Mouse (Mus musculus): ENCODE data around the gene Smpd1. TPM values are rescaled to one million over a fixed set of nuclear protein-coding genes. Genes with fewer than 3 reads are reported as not detected.

The Smpd1 gene
- 40.1 and 40.8 TPM in 2 replicates for polyA plus RNA-seq (2015; fragmentation: Nextera tagmentation; extraction: Ambion mirVana)

DNA sequence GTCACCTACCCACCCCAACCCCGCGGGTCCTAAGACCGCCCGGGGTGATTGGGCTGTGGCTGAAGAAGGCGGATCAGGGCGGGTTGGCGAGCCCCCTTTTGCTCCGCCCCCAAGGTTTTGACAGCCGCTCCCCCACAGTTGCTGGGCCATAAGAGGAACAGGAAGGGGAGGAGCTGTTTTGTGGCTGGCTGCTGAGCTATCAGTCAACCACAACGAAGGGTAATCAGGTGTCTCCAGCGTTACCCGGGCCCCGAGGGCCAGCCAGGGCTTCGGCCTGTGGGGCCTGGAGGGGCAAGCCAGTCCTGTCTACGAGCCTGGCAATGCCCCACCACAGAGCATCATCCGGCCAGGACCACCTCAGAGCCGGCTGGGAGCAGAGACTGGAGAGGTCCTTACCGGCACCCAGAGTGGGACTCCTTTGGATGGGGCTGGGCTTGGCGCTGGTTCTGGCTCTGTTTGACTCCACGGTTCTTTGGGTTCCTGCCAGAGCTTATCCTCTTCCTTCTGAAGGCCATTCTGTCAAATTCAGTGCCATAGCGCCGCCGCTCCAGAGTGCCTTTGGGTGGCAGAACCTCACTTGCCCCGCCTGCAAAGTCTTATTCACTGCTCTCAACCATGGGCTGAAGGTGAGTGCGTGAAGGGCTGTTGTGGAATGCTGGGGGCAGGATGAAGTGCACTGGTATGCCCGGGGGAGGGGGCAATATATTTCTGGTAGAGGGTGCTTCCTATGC lies at the start of gene Smpd1:
TSS of gene Smpd1 (plus strand) at position 149 of the 731 bp plus-strand sequence.
- Histone ChIP-seq H3K4me2 (replicated peaks) (peak within 1 kb of the TSS; percentile 73), H3K27ac (no peak within 1 kb of the TSS; the same call in 1 of the 2 replicates), H3K27me3 (no peaks in the 10 kb centered on the region), H3K4me1 (peaks cover 18% of the 10 kb centered on the region), H3K4me3 (peak within 1 kb of the TSS; percentile 71), H3K9me3 (no peaks in the 10 kb centered on the region), H3K36me3 (peaks cover 29% of the 10 kb centered on the region), H3K9ac (peak within 1 kb of the TSS; percentile 78)
- 4% methylated on average over 26 of the region's 26 CpGs for WGBS
- peak; percentile 88 for ATAC-seq (ENCODE audit: low FRiP score, low read depth)

DNA sequence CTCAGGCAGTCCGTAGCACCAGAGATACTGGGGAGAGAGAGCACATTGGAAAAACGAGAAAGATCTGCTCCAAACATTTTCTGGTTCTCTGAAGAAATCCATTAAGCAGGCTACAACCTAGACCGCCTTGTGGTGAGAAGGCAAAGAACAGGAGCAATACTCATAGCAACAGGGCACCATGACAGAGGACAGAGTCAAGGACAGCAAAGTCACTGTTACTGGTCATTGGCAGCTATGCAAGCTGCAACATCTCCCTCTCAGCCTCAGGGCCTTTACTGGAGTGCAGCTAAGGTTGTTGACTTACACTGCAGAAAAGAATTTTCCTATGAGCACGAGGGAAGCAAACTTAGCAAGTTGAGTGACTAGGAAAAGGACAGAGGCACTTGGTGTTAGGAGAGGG lies 46.9 kb upstream of the Smpd1 start:
- ATAC-seq (ENCODE audit: low FRiP score, low read depth) = no peak
- Histone ChIP-seq H3K27me3 (no peaks in the 10 kb centered on the region), H3K4me3 (no peak overlapping the region), H3K27ac (no peak overlapping the region), H3K4me1 (no peaks in the 10 kb centered on the region), H3K36me3 (no peaks in the 10 kb centered on the region), H3K9me3 (no peaks in the 10 kb centered on the region), H3K4me2 (replicated peaks) (no peak overlapping the region), H3K9ac (no peak overlapping the region)
- 52% methylated on average over 4 of the region's 4 CpGs for WGBS

DNA sequence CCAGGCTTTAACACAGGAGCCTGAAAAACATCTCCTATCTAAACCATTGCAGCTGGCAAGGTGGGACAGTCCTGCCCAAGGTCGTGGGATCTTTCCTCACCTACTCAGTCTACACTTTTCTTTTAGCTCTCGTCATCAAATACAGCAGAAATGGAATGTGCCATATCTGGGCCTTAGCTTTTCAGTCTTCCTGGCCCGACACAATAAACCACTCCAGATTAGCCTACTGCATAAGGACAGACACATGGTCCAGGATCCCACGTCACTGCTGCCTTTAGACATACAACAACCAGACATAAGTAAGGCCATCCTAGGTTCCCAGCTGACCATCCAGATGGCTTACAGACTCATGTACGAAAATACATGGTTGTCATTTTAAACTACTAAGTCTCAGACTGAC lies 44.0 kb upstream of the Smpd1 start:
- 80% methylated on average over 5 of the region's 5 CpGs for WGBS
- no peaks in the 10 kb centered on the region for H3K36me3 ChIP-seq
- H3K27ac ChIP-seq = no peak overlapping the region
- no peak overlapping the region for H3K4me3 ChIP-seq
- ATAC-seq (ENCODE audit: low FRiP score, low read depth) = no peak
- H3K9me3 ChIP-seq = no peaks in the 10 kb centered on the region
- H3K4me1 ChIP-seq = no peaks in the 10 kb centered on the region
- H3K4me2 ChIP-seq (replicated peaks) = no peak overlapping the region
- H3K27me3 ChIP-seq = no peaks in the 10 kb centered on the region
- H3K9ac ChIP-seq = no peak overlapping the region

GRCm38 (mm10) chr7:105513845-105514291 lies 40.3 kb upstream of the Smpd1 start:
- 43% methylated on average over 5 of the region's 5 CpGs for WGBS
- H3K4me3 ChIP-seq = no peak overlapping the region
- H3K9me3 ChIP-seq = no peaks in the 10 kb centered on the region
- no peaks in the 10 kb centered on the region for H3K36me3 ChIP-seq
- H3K4me1 ChIP-seq = no peaks in the 10 kb centered on the region
- H3K9ac ChIP-seq = no peak overlapping the region
- no peak overlapping the region for H3K27ac ChIP-seq
- H3K4me2 ChIP-seq (replicated peaks) = no peak overlapping the region
- ATAC-seq (ENCODE audit: low FRiP score, low read depth) = no peak
- H3K27me3 ChIP-seq = 0 out of 2 replicates have a peak, but pooled peaks cover 3% of the 10 kb centered on the region

DNA sequence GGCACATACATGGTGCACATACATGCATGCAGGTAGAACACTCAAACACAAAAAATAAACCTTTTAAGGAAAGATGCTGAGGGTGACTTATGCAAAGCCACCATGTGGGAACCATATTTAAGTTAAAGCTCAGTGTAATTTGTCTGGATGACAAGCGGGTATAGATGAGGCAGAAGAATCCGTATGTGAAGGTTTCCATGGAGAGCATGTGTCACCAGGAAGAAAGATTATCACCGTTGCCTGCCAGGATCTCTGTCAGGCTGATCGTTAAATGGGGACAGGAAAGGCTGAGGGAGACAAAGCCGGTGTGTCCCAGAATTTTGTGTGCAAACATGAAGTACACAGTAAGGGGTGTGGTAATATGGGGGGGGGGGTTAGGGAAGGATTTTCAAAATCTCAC lies 39.6 kb upstream of the Smpd1 start:
- WGBS = 37% methylated on average over 5 of the region's 5 CpGs
- Histone ChIP-seq H3K9ac (no peak overlapping the region), H3K4me1 (0 out of 2 replicates have a peak, but pooled peaks cover 3% of the 10 kb centered on the region), H3K4me2 (replicated peaks) (no peak overlapping the region), H3K27me3 (0 out of 2 replicates have a peak, but pooled peaks cover 3% of the 10 kb centered on the region), H3K4me3 (no peak overlapping the region), H3K27ac (no peak overlapping the region), H3K9me3 (no peaks in the 10 kb centered on the region), H3K36me3 (no peaks in the 10 kb centered on the region)
- ATAC-seq (ENCODE audit: low FRiP score, low read depth) = no peak

- Histone ChIP-seq H3K27ac (no peak overlapping the region), H3K4me3 (no peak overlapping the region), H3K9ac (no peak overlapping the region), H3K4me1 (0 out of 2 replicates have a peak, but pooled peaks cover 7% of the 10 kb centered on the region), H3K36me3 (no peaks in the 10 kb centered on the region), H3K9me3 (no peaks in the 10 kb centered on the region), H3K4me2 (replicated peaks) (no peak overlapping the region), H3K27me3 (0 out of 2 replicates have a peak, but pooled peaks cover 3% of the 10 kb centered on the region)
- WGBS = 12% methylated on average over 5 of the region's 5 CpGs
- ATAC-seq (ENCODE audit: low FRiP score, low read depth) = peak; percentile 64; the same call in 1 of the 2 replicates
Measured at GRCm38 (mm10) chr7:105515178-105515577, 39.0 kb upstream of the Smpd1 start.

- Histone ChIP-seq H3K36me3 (no peaks in the 10 kb centered on the region), H3K27me3 (0 out of 2 replicates have a peak, but pooled peaks cover 3% of the 10 kb centered on the region), H3K4me2 (replicated peaks) (no peak overlapping the region), H3K4me1 (0 out of 2 replicates have a peak, but pooled peaks cover 9% of the 10 kb centered on the region), H3K27ac (no peak overlapping the region), H3K9me3 (no peaks in the 10 kb centered on the region), H3K9ac (no peak overlapping the region), H3K4me3 (no peak overlapping the region)
- ATAC-seq (ENCODE audit: low FRiP score, low read depth) = no peak
- WGBS = 45% methylated on average over 9 of the region's 9 CpGs
Measured at GRCm38 (mm10) chr7:105516669-105517360, 37.3 kb upstream of the Smpd1 start.

- H3K4me1 ChIP-seq = 0 out of 2 replicates have a peak, but pooled peaks cover 9% of the 10 kb centered on the region
- H3K9me3 ChIP-seq = no peaks in the 10 kb centered on the region
- no peak overlapping the region for H3K4me3 ChIP-seq
- ATAC-seq (ENCODE audit: low FRiP score, low read depth) = no peak
- WGBS = 61% methylated on average over 11 of the region's 11 CpGs
- H3K36me3 ChIP-seq = no peaks in the 10 kb centered on the region
- 0 out of 2 replicates have a peak, but pooled peaks cover 3% of the 10 kb centered on the region for H3K27me3 ChIP-seq
- no peak overlapping the region for H3K9ac ChIP-seq
- H3K27ac ChIP-seq = no peak overlapping the region
- H3K4me2 ChIP-seq (replicated peaks) = no peak overlapping the region
Measured at GRCm38 (mm10) chr7:105519336-105519735, 34.8 kb upstream of the Smpd1 start.

- Histone ChIP-seq H3K27me3 (0 out of 2 replicates have a peak, but pooled peaks cover 3% of the 10 kb centered on the region), H3K27ac (no peak overlapping the region), H3K4me1 (0 out of 2 replicates have a peak, but pooled peaks cover 9% of the 10 kb centered on the region), H3K4me3 (no peak overlapping the region), H3K9me3 (no peaks in the 10 kb centered on the region), H3K9ac (no peak overlapping the region), H3K4me2 (replicated peaks) (no peak overlapping the region), H3K36me3 (no peaks in the 10 kb centered on the region)
- WGBS = 56% methylated on average over 2 of the region's 2 CpGs
- ATAC-seq (ENCODE audit: low FRiP score, low read depth) = no peak
Measured at GRCm38 (mm10) chr7:105519771-105520170, 34.4 kb upstream of the Smpd1 start.

GRCm38 (mm10) chr7:105520201-105520600 lies 34.0 kb upstream of the Smpd1 start:
- H3K4me2 ChIP-seq (replicated peaks) = no peak overlapping the region
- no peak for ATAC-seq (ENCODE audit: low FRiP score, low read depth)

GRCm38 (mm10) chr7:105524222-105524621 lies 29.9 kb upstream of the Smpd1 start:
- no peak overlapping the region for H3K9ac ChIP-seq
- H3K36me3 ChIP-seq = no peaks in the 10 kb centered on the region
- no peaks in the 10 kb centered on the region for H3K27me3 ChIP-seq
- 77% methylated on average over 2 of the region's 2 CpGs for WGBS
- 0 out of 2 replicates have a peak, but pooled peaks cover 9% of the 10 kb centered on the region for H3K4me1 ChIP-seq
- no peak overlapping the region for H3K4me2 ChIP-seq (replicated peaks)
- no peak for ATAC-seq (ENCODE audit: low FRiP score, low read depth)
- no peaks in the 10 kb centered on the region for H3K9me3 ChIP-seq
- no peak overlapping the region for H3K4me3 ChIP-seq
- H3K27ac ChIP-seq = no peak overlapping the region

More at GRCm38 (mm10) chr7:105520201-105520600, 34.0 kb upstream of the Smpd1 start:
- H3K27ac ChIP-seq = no peak overlapping the region
- H3K9me3 ChIP-seq = no peaks in the 10 kb centered on the region
- 7% methylated on average over 6 of the region's 6 CpGs for WGBS
- no peaks in the 10 kb centered on the region for H3K36me3 ChIP-seq
- H3K9ac ChIP-seq = no peak overlapping the region
- H3K27me3 ChIP-seq = 0 out of 2 replicates have a peak, but pooled peaks cover 3% of the 10 kb centered on the region
- H3K4me1 ChIP-seq = 0 out of 2 replicates have a peak, but pooled peaks cover 9% of the 10 kb centered on the region
- H3K4me3 ChIP-seq = no peak overlapping the region
